Mouse (Mus musculus): ENCODE data around the gene Bola1. TPM values are rescaled to one million over a fixed set of nuclear protein-coding genes. Genes with fewer than 3 reads are reported as not detected.

Gene Bola1
- polyA plus RNA-seq (2012; rRNA removed) = 54.1 and 66.8 TPM in 2 replicates

DNA sequence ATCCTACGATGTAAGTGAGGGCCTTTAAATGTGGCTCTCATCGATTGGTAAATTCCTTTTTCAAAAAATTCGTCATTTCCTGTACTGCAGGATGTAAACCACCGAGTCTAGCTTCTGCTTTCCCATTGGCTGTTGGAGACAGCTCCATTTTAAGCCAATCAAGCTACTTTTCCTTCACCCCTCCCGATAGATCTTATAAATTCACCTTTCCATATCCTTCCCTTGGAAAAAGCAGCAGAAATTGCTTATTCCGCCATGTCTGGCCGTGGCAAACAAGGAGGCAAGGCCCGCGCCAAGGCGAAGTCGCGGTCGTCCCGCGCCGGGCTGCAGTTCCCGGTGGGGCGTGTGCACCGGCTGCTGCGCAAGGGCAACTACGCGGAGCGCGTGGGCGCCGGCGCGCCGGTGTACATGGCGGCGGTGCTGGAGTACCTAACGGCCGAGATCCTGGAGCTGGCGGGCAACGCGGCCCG is at the start of gene Bola1, which contains the start of gene Hist2h2ab:
Bola1 (minus strand) TSS at position 49 of the 470 bp plus-strand sequence.
Hist2h2ab (plus strand) TSS at position 205 of the 470 bp plus-strand sequence.

DNA sequence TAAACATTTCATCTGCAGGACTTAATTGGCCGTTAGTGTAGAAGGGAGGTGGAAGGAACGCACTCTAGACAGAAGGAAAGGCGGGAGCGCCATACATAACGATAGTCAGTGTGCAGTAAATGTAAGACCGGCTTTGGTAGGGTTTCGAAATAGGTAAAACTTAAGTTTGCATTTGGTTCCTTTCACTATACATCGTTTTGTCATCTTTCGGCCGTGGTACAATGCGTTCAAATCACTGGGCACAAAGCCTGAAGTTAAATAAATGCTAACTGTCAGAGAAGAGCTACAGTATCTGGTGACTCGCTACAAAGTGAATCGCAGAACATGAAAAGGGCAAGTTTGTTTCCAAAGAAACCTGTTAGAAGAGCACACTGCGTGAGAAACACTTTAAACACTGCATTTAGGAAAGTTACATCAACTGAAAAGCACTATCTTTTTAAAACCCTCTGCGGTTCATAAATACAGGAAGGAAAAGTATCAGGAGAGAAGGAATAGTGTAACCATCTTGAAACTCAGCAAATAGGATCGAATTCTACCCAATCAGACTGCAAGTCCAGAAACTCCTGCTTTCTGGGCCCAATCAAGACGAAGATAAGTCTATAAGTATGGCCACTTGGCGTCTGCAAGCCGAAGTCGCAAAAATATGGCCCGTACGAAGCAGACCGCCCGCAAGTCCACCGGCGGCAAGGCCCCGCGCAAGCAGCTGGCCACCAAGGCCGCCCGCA is 48.7 kb upstream of the Bola1 start, which contains the start of gene Hist2h3b:
Hist2h3b (plus strand) TSS at position 604 of the 725 bp plus-strand sequence.

GRCm38 (mm10) chr3:96262979-96263550 is 43.6 kb upstream of the Bola1 start, which contains the start of gene Hist2h4:
Hist2h4 (minus strand) TSS chr3:96263311.

GRCm38 (mm10) chr3:96246427-96246856 is 26.9 kb upstream of the Bola1 start, which contains the start of gene Hist2h3c1:
Hist2h3c1 (plus strand) TSS chr3:96246685.

DNA sequence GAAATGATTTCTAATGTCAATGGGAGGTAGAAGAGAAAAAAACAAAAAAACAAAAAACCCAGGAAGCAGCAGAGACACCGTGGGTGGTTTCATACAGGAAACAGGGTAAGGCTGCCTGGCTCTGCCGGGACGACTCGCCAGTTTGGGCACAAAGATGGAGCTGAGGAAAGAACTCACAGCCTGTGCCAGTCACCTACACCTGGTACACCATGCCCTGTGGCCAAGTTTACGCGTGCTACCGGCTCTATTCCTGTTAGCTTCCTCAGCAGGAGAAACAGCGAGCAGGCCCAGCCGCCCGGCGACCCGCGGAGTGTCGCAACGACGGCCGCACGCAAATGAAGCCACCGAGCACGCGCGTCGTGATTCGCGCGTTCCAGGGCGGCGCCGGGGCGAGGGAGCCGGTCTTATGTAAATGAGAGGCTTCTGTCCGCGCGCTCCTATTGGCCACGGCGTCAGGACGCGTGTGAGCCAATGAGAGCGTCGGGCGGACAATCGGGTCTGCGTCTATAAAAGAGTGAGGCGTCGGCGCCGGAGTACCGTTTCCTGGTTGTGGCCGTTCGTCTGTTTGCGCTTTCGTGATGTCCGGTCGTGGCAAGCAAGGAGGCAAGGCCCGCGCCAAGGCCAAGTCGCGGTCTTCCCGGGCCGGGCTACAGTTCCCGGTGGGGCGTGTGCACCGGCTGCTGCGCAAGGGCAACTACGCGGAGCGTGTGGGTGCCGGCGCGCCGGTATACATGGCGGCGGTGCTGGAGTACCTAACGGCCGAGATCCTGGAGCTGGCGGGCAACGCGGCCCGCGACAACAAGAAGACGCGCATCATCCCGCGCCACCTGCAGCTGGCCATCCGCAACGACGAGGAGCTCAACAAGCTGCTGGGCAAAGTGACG is 25.7 kb upstream of the Bola1 start, which contains the start of gene Hist2h2aa1:
Hist2h2aa1 (plus strand) TSS at position 495 of the 884 bp plus-strand sequence.

GRCm38 (mm10) chr3:96239949-96240798 is 20.7 kb upstream of the Bola1 start, which contains the start of gene Hist2h2aa2:
Hist2h2aa2 (minus strand) TSS chr3:96240276.

GRCm38 (mm10) chr3:96238954-96239793 is 19.7 kb upstream of the Bola1 start, which contains the start of gene Hist2h3c2:
Hist2h3c2 (minus strand) TSS chr3:96239127.

DNA sequence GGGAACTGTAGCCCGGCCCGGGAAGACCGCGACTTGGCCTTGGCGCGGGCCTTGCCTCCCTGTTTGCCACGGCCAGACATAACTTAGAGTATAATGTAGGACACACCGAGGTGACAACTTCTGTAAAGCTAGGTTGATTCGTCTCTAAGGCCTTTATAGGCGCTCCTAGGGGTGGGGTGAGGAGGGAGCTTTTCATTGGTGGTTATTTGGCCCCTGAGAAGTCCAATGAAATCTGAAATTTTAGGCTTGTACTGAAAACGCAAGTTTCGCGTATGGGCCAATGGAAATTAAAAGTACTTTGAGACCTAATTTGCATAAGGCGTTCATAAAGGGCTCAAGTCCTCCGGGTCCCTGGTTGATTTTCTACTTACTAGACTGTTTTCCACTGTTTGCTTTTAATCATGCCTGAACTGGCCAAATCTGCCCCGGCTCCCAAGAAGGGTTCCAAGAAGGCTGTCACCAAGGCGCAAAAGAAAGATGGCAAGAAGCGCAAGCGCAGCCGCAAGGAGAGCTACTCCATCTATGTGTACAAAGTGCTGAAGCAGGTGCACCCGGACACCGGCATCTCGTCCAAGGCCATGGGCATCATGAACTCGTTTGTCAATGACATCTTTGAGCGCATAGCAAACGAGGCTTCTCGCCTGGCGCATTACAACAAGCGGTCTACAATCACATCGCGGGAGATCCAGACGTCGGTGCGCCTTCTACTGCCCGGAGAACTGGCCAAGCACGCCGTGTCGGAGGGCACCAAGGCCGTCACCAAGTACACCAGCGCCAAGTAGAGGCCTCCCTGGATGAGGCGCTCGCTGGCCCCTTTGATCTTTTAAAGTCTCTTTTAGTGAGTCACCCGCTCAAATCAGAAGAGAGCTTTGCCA is 1.5 kb upstream of the Bola1 start, which contains the start of the genes Hist2h2ac and Hist2h2be:
Hist2h2ac (minus strand) TSS at position 116 of the 875 bp plus-strand sequence.
Hist2h2be (plus strand) TSS at position 355 of the 875 bp plus-strand sequence.

DNA sequence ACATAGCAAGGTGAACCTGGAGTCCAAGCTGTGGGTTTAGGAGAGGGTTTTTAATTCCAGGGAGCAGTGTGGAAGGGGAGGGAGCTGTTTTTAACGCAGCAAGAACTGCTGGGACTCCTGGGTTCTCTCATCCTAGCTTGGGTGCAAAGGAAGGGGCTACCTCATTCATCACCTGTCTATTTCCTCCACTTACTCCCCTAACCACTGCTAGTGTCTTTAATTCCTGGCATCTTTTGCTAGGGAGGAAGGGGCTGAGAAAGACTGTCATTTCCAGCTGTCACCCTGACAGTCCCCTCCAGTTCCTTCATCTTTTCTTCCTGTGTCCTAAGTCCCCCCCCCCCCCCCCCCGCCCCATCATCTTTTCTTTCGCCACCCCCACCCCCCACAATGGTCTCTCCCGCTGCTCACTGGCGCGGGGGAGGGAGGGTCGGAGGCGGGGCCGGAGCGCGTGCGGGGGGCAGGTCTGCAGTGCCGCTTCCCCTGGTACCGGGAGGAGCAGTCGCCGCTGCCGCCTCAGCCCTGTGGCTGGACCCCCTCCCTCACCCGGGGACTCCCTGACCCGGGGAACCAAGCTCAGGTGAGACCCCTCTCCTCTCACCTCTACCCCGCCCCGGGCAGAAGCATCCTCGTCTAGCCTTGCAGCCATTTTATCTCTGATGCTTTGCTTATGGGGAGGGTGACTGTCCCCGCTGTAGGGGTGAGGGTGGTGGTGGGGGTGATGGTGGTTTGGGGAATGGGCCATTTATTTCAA is 38.6 kb downstream of the Bola1 start, which contains the start of gene Sv2a:
Sv2a (plus strand) TSS at position 425 of the 751 bp plus-strand sequence.

DNA sequence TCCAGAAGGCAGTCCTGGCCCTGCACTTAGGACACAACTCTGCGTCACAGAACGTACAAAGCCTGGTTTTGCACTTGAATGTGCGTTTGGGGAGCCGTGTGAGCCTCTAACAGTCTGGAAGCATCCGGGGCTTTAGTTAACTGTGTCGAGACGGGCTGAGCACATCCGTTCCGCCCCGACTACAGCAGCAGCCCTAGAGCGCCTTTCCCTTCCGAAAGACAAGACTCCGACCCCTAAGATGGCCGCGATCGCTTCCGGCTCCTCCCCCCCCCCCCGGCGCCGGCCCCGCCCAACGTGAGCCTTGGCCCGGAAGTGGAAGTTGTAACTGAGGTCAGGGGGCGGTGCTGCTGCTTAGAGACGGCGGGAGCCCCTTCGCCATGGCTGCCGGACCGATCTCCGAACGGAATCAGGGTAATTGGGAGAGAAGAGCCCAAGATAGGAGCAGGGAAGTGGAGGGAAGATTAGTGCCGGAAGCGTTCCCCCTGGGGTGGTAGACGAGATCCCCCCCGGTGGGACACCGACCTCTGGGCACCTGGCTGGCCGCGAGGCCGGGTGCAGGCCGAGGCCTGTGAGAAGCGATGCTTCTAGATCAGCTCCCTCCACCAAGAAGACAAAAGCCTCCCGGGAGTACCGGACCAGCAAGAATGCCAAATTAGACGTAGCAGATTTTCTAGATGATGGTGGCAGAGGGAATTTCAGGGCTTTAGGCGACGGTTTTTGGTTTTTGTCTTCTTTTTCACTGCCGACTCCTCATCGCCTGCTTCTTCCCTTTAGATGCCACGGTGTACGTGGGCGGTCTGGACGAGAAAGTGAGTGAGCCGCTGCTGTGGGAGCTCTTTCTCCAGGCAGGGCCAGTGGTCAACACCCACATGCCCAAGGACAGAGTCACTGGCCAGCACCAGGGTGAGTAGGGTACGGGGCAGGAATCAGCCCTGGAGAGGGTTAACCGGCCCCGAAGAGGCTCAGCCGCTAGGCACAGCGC is 47.0 kb downstream of the Bola1 start, which contains the start of gene Sf3b4:
Sf3b4 (plus strand) TSS at position 136 of the 982 bp plus-strand sequence.

DNA sequence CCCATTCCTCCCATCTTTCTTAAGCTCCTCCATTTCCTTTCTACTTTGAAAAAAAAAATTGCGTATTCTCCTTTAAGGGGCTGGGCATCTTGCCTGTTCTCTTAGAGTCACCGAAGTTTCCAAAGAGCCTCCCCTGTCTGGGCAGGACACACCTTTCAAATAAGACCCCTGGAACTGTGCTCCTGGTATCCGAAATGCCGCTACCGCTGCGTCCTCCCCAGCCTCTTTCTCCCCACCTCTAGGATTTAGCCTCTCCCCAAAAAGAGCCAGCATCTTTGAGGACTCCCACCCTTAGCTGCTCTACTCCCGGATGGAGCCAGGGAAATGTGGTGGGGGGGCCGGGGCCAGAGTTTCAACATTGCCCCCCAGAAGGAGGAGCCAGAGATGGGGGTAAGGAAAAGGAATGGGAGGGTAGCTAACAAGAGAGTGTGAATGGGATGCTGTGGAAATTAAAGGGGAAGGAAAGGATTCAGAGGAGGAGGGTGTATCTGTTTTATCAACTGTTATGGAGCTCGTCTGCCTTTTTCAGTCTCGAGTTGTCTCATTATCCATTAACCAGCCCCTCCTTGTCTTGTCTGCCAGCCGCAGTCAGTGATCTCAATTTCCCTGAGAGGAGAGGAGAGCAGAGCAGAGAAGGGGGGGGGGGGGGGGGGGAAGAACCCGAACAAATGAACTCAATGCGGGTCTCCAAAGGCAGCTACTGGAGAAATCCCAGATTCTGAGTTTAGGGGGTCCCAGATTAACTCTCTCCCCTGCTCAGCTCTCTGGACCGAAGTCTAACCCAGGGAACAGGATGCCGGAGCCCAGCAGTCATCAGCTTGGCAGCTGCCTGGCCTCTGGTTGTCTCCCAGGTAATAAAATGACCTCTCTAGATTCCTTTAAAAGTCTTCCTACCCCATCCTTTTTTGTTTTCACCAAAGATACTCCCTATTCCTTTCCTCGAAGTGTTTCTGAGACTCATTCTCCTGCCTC is 57.4 kb downstream of the Bola1 start, which contains the start of gene Mtmr11:
Mtmr11 (plus strand) TSS at position 136 of the 972 bp plus-strand sequence.

Data from central nervous system, embryonic 11.5 days (tissue).